Mouse (Mus musculus) neural tube, embryonic 15.5 days (tissue): Measurements from ENCODE around the gene Clec1a. TPM values are rescaled to one million over a fixed set of nuclear protein-coding genes. Genes with fewer than 3 reads are reported as not detected.
A peak's percentile ranks its signal among the peaks of the same experiment; 100 is the strongest.

Experiments used
- ATAC-seq: fragments of 200-750 bp; cut with Nextera tagmentation; 2 replicates; pipeline ENCODE4 v1.8.0; 2017; ENCODE audit warnings: mild to moderate bottlenecking, moderate TSS enrichment, moderate library complexity; ENCODE audit not compliant: low FRiP score
- H3K27ac ChIP-seq: fragments of 300-500 bp; sonication (generic); replicated peaks from 2 replicates; pipeline ENCODE4 v1.5.1; 2015; ENCODE audit warnings: mild to moderate bottlenecking, inconsistent platforms
- H3K27me3 ChIP-seq: fragments of 300-500 bp; sonication (generic); replicated peaks from 2 replicates; pipeline ENCODE4 v1.6.1; 2015; ENCODE audit warnings: inconsistent platforms
- H3K36me3 ChIP-seq: fragments of 300-500 bp; sonication (generic); 2 replicates; pipeline ENCODE4 v1.6.1; 2015; ENCODE audit warnings: inconsistent platforms
- H3K4me1 ChIP-seq: fragments of 300-500 bp; sonication (generic); 2 replicates; pipeline ENCODE4 v1.6.1; 2015; ENCODE audit warnings: inconsistent platforms
- H3K4me2 ChIP-seq: fragments of 300-500 bp; sonication (generic); 2 replicates; pipeline ENCODE4 v1.6.1; 2015; ENCODE audit warnings: inconsistent platforms, mild to moderate bottlenecking, moderate library complexity
- H3K4me3 ChIP-seq: fragments of 300-500 bp; sonication (generic); replicated peaks from 2 replicates; pipeline ENCODE4 v1.5.1; 2015; ENCODE audit warnings: mild to moderate bottlenecking, inconsistent platforms
- H3K9ac ChIP-seq: fragments of 300-500 bp; sonication (generic); replicated peaks from 2 replicates; pipeline ENCODE4 v1.6.1; 2015; ENCODE audit warnings: mild to moderate bottlenecking, inconsistent platforms
- H3K9me3 ChIP-seq: fragments of 300-500 bp; sonication (generic); replicated peaks from 2 replicates; pipeline ENCODE4 v1.6.1; 2016; ENCODE audit warnings: inconsistent platforms
- WGBS: fragments of 180-500 bp; shearing (Covaris S2); methylation state at CpG from one replicate; pipeline ENCODE4 v1.1.7; 2015; ENCODE audit warnings: mixed read lengths; 5-methylcytosine and 5-hydroxymethylcytosine counted together
- polyA plus RNA-seq: library from polyadenylated mRNA; unstranded; fragments of >200 nt; fragmentation: Nextera tagmentation; extraction: Ambion mirVana; gene quantifications from 2 replicates; pipeline ENCODE4 v1.2.1, GENCODE M21; 2015

Gene Clec1a
- polyA plus RNA-seq, 1 experiment from 2014 or later, result 1.9 TPM

DNA sequence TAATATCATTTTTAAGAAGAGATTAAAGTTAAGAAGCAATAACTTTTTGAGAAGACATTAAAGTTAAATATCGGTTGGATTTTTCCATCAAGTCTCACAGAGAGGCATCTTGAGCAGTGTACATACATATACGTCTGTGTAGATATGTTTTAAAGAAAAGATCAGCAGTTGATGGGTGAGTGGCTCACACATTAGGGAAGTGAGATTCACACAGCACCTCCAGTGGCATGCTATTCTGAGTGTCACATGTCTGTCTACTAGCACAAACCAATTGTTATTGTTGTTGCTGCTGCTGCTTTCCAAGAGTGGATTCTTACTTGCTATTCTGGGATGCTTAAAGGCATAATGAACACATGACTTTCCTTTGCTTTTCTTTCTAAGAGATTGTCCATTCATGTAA lies 49.4 kb downstream of the Clec1a start:
- Histone ChIP-seq H3K27ac (no peak overlapping the region), H3K4me3 (no peak overlapping the region), H3K4me1 (no peaks in the 10 kb centered on the region), H3K36me3 (no peaks in the 10 kb centered on the region), H3K4me2 (no peak overlapping the region), H3K9me3 (no peaks in the 10 kb centered on the region), H3K27me3 (no peaks in the 10 kb centered on the region), H3K9ac (no peak overlapping the region)
- WGBS, result 91% methylated on average over 2 of the region's 2 CpGs
- ATAC-seq, result no peak

DNA sequence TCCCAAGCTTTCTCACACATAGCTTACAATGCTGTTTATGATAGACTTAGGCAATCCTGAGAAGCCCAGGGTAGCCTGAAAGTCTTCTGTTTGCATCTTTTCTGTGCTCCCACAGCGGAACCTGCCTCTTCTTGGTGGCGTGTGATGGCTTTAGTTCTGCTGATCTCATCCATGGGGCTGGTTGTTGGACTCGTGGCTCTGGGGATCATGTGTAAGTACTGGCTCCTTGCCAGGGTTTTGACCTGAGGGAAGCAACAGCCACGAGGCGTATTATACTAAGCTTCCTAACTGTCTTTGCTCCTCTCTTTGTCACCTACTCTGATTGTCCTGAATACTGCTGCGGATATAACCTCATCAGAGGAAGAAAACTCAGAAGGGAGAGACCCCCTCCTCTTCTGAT lies 51.9 kb downstream of the Clec1a start:
- no peak overlapping the region for H3K4me2 ChIP-seq
- no peak overlapping the region for H3K9ac ChIP-seq
- no peaks in the 10 kb centered on the region for H3K4me1 ChIP-seq
- no peak for ATAC-seq
- no peak overlapping the region for H3K27ac ChIP-seq
- H3K27me3 ChIP-seq, result no peaks in the 10 kb centered on the region
- H3K36me3 ChIP-seq, result no peaks in the 10 kb centered on the region
- no peak overlapping the region for H3K4me3 ChIP-seq
- no peaks in the 10 kb centered on the region for H3K9me3 ChIP-seq
- 61% methylated on average over 6 of the region's 6 CpGs for WGBS

DNA sequence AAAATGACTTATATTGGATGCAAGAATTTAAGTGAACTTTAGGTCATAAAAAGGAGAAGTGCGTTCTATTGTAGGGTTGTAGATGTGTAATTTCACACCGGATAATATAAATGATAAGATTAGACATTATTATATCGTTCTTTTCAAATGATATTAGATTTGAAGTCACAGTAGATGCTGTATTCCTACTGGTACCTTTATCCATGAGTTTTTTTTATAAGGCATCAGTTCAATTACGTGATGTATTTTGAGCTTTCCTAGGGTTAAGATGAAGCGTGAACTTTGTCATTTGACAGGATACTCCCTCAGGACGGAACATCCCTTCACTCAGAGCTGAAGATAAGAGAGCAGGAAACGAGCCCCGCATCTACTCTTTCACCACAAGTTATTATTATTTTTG lies 54.8 kb downstream of the Clec1a start, which contains the start of gene Clec1b:
Gene Clec1b (plus strand): TSS at position 301 of the 400 bp plus-strand sequence.
- Histone ChIP-seq H3K27me3 (no peaks in the 10 kb centered on the region), H3K27ac (no peak within 1 kb of the TSS), H3K4me2 (no peak within 1 kb of the TSS), H3K36me3 (no peaks in the 10 kb centered on the region), H3K4me3 (no peak within 1 kb of the TSS), H3K9me3 (no peaks in the 10 kb centered on the region), H3K9ac (no peak within 1 kb of the TSS), H3K4me1 (no peaks in the 10 kb centered on the region)
- no peak for ATAC-seq
- 92% methylated on average over 8 of the region's 8 CpGs for WGBS

DNA sequence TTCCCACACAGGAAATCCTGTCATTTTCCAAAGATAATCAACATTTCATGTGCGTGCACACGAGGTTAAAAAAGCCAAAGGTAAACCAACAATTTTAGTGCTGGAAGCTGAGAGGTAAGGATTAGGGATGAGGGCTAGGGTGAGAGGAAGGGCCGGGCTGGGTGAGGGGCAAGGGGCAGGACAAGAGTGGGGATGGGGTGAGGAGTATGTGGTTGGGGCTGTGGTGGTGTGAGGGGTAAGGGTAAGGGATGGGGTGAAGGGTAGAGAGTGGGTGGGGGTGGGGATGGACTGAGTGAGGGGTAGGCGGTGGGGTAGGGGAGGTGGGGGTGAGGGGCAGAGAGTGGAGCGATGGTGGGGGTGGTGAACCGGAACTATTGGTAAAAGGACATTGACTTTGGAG lies 58.1 kb downstream of the Clec1a start:
- H3K4me2 ChIP-seq, result no peak overlapping the region
- H3K4me1 ChIP-seq, result no peaks in the 10 kb centered on the region
- no peaks in the 10 kb centered on the region for H3K27me3 ChIP-seq
- H3K36me3 ChIP-seq, result no peaks in the 10 kb centered on the region
- no peak overlapping the region for H3K4me3 ChIP-seq
- WGBS, result 86% methylated on average over 6 of the region's 6 CpGs
- no peaks in the 10 kb centered on the region for H3K9me3 ChIP-seq
- H3K9ac ChIP-seq, result no peak overlapping the region
- no peak for ATAC-seq
- H3K27ac ChIP-seq, result no peak overlapping the region

DNA sequence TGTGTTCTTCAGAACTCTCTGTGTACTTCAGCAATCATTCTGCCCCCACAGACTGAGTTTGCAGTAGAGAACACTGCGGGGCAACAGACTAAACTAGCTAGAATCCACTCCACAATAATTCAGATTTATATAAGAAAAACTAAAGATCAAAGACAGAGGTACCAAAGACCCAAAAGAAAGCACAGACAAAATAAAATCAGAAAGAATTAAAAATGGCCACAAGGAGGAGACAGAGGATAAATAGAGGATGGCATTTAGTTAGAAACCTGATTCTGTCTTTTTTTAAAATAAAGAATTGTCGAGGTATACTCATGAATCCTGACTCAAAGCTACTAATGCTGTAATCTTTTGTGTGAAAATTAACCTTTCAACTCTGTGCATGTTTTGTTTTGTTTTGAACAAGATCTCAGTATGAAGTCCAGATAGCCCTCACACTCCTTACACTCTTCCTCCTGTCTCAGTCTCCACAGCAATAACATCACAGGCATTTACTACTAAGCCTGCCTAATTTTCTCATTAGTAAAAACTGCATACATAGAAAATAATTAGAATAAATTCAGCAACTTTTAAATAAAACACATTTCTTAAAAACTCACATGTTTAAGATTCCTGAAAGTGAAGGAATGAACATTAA lies 58.6 kb downstream of the Clec1a start:
- Histone ChIP-seq H3K9ac (no peak overlapping the region), H3K9me3 (no peaks in the 10 kb centered on the region), H3K36me3 (no peaks in the 10 kb centered on the region), H3K27me3 (no peaks in the 10 kb centered on the region), H3K4me3 (no peak overlapping the region), H3K4me2 (no peak overlapping the region), H3K27ac (no peak overlapping the region), H3K4me1 (no peaks in the 10 kb centered on the region)
- ATAC-seq, result peak; percentile 53
- 33% methylated on average over 2 of the region's 2 CpGs for WGBS

DNA sequence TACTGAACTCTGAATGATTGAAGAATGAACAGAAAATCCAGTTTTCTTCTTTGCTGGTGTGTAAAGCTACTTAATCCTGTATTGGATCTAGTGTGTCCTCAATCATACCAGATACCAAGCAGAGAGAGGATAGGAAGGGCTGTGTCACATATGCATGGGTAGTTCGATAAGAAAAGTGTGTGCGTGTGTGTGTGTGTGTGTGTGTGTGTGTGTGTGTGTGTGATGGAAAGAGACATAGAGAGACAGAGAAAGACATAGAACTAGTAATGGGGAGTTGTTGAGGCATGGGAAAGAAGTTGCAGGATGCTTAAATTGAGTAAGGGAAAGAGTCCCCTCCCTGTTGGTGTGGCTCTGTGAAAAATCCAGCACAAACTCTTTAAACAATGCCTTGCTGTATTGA lies 66.0 kb downstream of the Clec1a start, which contains the start of gene Clec12b:
Gene Clec12b (minus strand): TSS at position 101 of the 400 bp plus-strand sequence.
- Histone ChIP-seq H3K4me1 (no peaks in the 10 kb centered on the region), H3K27ac (no peak within 1 kb of the TSS), H3K4me3 (no peak within 1 kb of the TSS), H3K9me3 (no peaks in the 10 kb centered on the region), H3K4me2 (no peak within 1 kb of the TSS), H3K27me3 (no peaks in the 10 kb centered on the region), H3K36me3 (no peaks in the 10 kb centered on the region), H3K9ac (no peak within 1 kb of the TSS)
- 61% methylated on average over 2 of the region's 2 CpGs for WGBS
- ATAC-seq, result no peak

DNA sequence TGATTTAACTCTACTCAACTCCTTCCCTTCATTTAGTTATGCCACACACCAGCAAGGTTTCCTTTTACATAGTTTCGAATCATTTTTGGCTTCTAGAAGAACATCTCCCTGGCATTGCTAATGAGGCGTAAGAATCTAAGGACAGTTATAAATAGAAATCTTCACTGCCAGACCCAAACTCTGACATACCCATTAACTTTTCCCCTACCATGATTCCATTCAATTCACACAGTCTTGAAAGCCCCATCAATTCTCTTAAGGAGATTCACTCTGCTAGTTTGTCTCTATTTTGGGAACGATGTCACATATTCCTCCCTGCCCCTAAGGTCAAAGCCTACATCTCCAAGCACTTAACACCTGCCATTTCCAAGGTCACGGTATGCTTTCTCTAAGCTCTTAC lies 66.8 kb downstream of the Clec1a start:
- 36% methylated on average over 4 of the region's 4 CpGs for WGBS

DNA sequence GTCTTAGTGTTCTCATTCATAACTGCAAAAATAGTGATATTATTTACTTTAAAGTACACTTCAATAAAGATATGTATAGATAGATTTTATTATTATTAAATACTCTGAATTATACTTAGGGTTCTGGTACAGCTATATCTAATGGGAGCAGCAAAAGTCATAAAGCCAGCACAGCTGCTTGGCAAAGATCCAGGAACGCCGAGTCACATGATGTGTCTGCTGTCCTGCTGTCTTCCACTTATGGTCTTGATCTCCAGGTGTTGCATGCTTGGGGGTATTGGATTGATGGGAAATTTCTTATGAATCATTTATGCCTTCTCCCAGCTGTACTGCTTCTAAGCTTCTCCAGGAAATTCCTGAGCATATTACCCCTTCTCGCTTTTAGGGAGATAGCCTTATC lies 68.3 kb downstream of the Clec1a start:
- Histone ChIP-seq H3K9ac (no peak overlapping the region), H3K27ac (no peak overlapping the region), H3K4me3 (no peak overlapping the region), H3K9me3 (no peaks in the 10 kb centered on the region), H3K27me3 (no peaks in the 10 kb centered on the region), H3K4me2 (no peak overlapping the region), H3K4me1 (no peaks in the 10 kb centered on the region), H3K36me3 (no peaks in the 10 kb centered on the region)
- WGBS, result 75% methylated on average over 3 of the region's 3 CpGs
- ATAC-seq, result no peak

More for the DNA sequence above, 66.8 kb downstream of the Clec1a start:
- H3K9ac ChIP-seq, result no peak overlapping the region
- no peak for ATAC-seq
- no peaks in the 10 kb centered on the region for H3K27me3 ChIP-seq
- no peaks in the 10 kb centered on the region for H3K4me1 ChIP-seq
- no peak overlapping the region for H3K4me2 ChIP-seq
- no peak overlapping the region for H3K27ac ChIP-seq
- H3K4me3 ChIP-seq, result no peak overlapping the region
- H3K36me3 ChIP-seq, result no peaks in the 10 kb centered on the region
- H3K9me3 ChIP-seq, result no peaks in the 10 kb centered on the region

DNA sequence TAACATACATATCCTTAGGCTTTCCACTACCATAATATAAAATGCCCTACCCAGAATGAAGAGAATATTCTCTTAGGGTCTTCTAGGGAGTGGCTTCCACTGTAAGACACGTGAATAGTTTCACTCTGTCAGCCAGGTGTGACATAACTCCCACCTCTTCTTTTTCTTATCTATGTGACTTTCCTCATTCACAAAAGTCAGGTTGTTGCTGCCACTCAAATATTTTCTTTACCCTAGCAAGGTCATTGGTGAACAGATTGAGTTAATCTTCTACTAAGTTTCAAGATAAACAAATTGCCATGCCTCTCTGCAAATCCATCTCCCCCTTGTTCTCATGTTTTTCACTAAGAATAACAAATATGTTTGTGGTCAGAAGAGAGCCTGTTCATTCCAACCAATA lies 70.1 kb downstream of the Clec1a start:
- WGBS, result 83% methylated on average over 1 of the region's 1 CpGs
- no peak for ATAC-seq
- no peaks in the 10 kb centered on the region for H3K27me3 ChIP-seq

DNA sequence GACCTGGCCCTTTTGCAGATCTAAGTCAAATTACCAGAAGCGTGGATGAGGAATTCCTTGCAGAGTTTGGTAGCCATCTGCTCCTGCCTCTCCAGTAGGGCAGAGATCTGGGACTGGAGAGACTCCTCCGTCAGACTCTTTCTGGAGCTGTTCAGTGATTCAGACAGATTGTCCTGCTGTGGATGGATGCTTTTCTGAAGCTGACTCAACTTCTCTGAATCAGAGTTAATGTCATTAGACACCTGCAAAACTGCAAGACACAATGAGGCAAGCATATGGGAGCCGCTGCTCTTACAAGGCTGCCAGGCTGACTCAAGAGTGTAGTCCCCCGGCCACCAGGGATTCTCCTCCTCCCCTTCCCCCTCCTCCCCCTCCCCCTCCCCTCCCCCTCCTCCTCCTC lies 71.3 kb downstream of the Clec1a start:
- no peak overlapping the region for H3K4me3 ChIP-seq
- no peaks in the 10 kb centered on the region for H3K4me1 ChIP-seq
- no peak overlapping the region for H3K27ac ChIP-seq
- H3K4me2 ChIP-seq, result no peak overlapping the region
- no peak for ATAC-seq
- no peaks in the 10 kb centered on the region for H3K36me3 ChIP-seq
- no peaks in the 10 kb centered on the region for H3K9me3 ChIP-seq
- H3K9ac ChIP-seq, result no peak overlapping the region
- no peaks in the 10 kb centered on the region for H3K27me3 ChIP-seq
- WGBS, result 69% methylated on average over 4 of the region's 4 CpGs

More for the DNA sequence above, 70.1 kb downstream of the Clec1a start:
- Histone ChIP-seq H3K27ac (no peak overlapping the region), H3K9me3 (no peaks in the 10 kb centered on the region), H3K4me1 (no peaks in the 10 kb centered on the region), H3K36me3 (no peaks in the 10 kb centered on the region), H3K4me3 (no peak overlapping the region), H3K4me2 (no peak overlapping the region), H3K9ac (no peak overlapping the region)

DNA sequence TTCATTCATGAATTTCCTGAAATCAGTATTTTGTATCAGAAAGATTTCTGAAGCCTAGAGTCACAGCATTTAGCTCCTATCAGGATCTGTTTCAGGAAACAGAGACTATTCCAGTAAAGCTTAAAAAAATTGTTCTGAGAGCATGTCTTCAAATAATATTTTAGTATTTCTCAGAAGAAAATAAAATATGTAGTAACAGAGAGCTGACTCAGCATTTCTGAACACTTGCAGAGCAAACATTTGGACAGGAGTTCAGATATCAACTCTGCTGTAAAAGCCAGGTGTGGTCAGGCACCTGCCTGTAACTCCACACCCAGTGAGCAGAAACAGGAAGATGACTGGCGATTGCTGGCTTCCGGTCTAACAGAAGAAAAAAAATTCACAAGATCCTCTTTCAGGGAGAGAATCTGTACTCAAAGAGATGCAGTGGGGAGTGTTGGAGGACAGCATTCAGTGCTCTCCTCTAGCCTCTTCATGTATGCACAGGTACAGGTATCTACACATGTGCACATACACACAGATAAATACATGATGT lies 76.8 kb downstream of the Clec1a start:
- H3K27me3 ChIP-seq, result no peaks in the 10 kb centered on the region
- no peak for ATAC-seq
- no peaks in the 10 kb centered on the region for H3K4me1 ChIP-seq
- H3K36me3 ChIP-seq, result no peaks in the 10 kb centered on the region
- no peak overlapping the region for H3K4me3 ChIP-seq
- no peak overlapping the region for H3K27ac ChIP-seq
- no peak overlapping the region for H3K4me2 ChIP-seq
- no peaks in the 10 kb centered on the region for H3K9me3 ChIP-seq
- 94% methylated on average over 2 of the region's 2 CpGs for WGBS
- H3K9ac ChIP-seq, result no peak overlapping the region
